Mouse (Mus musculus) kidney, adult 8-10 months (tissue): Measurements from ENCODE around the gene Pigx.

Experiments used
- DNase-seq, 2 experiments: peaks; one replicate each; pipeline ENCODE4 v3.0.0; 2022

Gene Pigx

GRCm38 (mm10) chr16:32099638-32100150 lies at the start of gene Pigx, which contains the start of gene Cep19:
Gene Pigx, minus strand, starts transcription at chr16:32099740.
Gene Cep19, plus strand, starts transcription at chr16:32099800.
- peak; percentile 92 to 94 for DNase-seq

GRCm38 (mm10) chr16:32147589-32148207 lies 48.2 kb upstream of the Pigx start:
- no peak for DNase-seq

DNA sequence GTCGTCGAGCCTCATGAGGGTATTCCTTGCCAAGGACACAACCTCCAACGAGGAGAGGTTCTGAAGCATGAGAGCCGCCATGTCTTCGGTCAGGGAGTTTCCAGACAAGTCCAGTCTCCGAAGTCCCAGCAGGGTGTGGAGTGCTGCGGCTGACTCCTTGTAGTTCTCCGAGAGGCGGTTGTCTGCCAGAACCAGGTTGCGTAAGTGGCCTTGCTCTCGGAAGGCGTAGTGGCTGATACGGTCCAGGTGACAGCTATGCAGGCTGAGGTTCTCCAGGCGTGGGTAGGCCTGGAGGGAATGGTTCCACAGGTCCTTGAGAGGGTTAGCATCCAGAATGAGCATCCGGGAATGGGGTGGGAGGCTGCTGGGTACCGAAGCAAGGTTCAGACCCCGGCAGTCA lies 45.1 kb upstream of the Pigx start:
- no peak for DNase-seq

DNA sequence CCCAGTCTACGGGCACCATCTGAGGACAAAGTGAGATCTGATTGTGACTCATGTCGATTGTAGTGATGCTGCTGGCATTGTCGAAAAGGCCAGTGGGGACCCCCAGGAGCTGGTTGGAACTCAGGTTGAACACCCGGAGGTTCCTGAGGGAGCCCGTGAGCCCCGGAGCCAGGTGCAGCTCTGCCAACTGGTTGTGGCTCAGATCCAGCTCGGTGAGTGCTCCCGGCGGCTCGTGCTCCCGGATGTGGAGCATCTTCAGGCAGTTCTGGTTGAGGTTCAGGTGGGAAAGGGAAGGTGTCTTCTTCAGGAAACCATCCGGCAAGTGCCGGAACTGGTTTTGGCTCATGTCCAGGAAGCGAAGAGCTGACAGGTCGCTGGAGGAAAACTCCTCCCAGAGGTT lies 44.2 kb upstream of the Pigx start:
- no peak for DNase-seq

DNA sequence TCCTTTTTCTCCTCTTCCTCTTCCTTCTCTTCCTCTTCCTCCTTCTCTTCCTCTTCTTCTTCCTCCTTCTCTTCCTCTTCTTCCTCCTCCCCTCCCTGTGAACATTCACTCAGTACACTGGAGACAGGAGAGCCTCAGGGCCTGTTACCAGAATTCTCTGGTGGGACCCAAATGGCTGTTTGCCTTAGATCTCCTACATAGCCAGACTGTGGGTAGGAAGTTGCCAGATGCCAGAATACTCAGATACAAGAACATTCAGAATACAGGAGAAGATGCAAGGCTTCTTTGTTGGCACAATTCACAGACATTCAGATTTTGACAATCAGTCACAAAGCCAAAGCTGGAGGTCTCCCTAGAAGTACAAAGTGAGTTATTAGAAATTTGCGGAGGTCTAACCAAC lies 39.4 kb upstream of the Pigx start:
- no peak for DNase-seq

GRCm38 (mm10) chr16:32135842-32136357 lies 36.4 kb upstream of the Pigx start:
- DNase-seq: no peak

DNA sequence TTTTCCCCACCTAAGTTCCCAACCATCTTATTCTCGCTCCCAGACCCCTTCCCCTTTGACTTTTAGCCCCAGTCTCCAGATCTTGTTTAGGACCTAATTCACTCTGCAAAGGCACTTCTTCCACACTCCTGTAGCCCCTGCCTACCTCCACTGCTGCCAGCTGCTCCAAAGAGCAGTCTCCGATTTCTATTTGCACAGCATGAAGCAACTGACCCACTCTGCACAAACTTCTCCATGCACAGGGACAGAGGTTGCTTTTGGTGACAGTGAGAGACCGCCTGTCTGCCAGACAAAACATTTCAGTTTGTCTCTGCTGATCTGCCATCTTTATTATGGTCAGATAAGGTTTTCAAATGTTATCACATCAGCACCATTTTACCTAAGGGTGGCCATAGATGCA lies 33.6 kb upstream of the Pigx start:
- DNase-seq: no peak

DNA sequence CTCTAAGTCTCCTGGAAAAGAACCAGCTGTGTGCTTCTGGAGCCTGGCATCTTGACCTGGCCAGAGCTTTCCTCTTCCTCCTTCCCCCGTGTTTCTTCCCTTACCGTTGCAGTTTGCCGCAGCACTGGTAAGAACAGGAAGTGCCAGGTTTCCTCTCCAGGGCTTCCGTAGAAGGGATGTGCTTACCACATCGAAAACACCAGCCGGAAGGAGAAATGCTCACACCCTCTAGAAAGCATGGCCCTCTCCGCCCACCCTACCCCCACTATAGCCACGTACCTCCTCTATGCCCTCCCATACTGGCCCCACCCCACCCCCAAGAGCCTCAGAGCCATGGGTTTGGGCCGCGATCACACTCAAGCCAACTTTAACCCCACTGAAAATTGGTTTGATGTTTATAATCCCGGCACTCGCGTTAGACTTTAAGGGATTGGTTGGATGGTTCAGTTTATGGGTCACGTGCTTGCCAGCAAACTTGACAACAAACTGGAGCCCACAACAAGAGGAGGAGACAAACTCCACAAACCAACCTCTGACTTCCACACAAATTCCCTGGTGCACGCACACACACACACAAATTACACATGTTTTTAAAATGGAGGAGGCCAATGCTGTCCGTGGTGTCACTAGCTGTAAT lies 30.8 kb upstream of the Pigx start:
- DNase-seq: peak; percentile 41

- no peak for DNase-seq
Measured at GRCm38 (mm10) chr16:32129449-32130189, 30.1 kb upstream of the Pigx start.

DNA sequence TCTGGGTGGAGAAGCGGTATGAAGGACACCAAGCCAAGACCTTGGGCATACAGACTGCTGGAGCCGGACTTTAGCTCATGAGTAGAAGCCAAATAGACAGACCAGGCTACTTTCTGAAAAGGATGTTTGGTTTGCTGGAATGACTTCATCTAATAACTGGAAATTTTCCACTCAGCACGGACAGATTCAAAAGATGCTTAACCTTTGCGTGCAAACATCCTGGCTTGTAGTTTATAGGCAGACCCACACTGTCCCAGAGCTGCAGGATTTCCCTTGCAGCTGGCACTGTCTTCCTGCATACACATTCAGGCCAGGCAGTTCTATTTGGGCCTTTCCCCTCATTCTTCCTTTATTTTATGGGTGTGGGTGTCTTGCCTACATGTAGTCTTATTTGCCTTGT lies 27.5 kb upstream of the Pigx start:
- DNase-seq: no peak

DNA sequence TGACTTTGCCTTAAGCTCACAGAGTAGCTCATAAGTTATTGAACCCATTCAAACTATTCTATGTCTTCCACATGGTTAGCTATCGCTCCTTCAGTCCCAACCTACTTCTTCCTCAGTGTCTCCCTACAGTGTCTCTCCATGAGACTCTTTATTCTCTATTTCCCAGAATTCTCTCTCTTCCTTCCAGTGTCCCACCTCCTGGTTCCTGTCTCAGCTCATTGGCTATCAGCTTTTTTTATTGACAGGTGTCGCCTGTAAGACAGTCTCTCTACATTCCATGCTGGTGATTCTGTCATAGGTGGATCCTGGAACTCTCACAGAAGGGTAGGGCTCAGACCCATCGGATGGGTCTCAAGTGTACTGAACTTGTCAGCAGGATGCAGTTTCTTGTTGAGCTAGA lies 25.8 kb upstream of the Pigx start:
- no peak for DNase-seq

- peak in 1 of 2 experiments; percentile 25 for DNase-seq
Measured at GRCm38 (mm10) chr16:32124444-32125335, 25.1 kb upstream of the Pigx start.

- DNase-seq: no peak
Measured at GRCm38 (mm10) chr16:32124020-32124419, 24.5 kb upstream of the Pigx start.

DNA sequence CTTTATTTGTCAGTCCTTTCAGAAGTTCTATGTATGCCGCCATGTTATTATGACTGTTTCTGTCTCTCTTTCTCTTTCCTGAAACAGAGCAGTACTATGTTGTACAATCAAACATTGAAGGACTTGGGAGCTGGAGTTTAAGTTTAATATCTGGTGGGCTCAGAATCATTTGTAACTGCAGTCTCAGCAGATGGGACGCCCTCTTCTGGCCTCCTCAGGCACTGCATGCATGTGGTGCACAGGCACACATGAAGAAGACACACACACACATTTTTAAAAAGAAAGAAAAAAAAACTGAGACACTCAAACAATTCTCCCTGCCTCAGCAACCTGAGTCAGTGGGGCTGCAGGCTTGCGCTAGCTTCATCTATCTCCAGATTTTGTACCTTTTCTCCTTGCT lies 20.9 kb upstream of the Pigx start:
- DNase-seq: no peak

- no peak for DNase-seq
Measured at GRCm38 (mm10) chr16:32116186-32116585, 16.6 kb upstream of the Pigx start.

DNA sequence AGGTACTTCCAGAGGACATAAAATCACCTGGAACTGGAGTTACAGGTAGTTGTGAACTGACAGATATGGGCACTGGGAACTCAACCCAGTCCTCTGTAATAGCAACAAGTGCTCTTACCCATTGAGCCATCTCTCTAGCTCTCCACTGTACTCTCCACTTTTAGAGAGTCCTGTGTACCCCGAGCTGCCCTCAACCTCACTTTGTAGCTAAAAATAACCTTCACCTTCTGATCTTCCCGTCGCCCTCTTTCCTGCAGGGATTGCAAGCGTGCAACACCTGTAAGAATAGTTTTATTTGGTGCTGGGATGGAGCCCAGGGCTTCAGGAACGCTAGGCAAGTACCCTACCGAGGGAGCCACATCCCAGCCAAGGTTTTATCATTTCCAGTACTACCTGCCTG lies 16.2 kb upstream of the Pigx start:
- DNase-seq: no peak

- peak; percentile 61 to 85 for DNase-seq
Measured at GRCm38 (mm10) chr16:32114968-32115695, 15.6 kb upstream of the Pigx start.

DNA sequence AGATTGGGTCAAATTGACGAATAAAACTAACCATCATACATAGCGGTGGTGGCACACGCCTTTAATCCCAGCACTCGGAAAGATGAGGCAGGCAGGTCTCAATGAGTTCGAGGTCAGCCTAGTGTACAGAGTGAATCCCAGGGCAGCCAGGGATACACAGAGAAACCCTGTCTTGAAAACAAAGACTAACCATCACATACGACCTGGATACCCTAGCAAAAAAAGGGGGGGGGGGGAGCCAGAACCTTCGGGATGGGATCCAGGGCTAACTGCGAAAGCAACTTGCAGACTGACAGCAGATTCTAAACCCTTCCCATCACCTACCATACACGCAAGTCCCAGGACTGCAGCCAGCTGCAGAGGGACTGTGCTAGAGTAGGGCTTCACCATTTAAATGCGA lies 14.9 kb upstream of the Pigx start:
- no peak for DNase-seq

DNA sequence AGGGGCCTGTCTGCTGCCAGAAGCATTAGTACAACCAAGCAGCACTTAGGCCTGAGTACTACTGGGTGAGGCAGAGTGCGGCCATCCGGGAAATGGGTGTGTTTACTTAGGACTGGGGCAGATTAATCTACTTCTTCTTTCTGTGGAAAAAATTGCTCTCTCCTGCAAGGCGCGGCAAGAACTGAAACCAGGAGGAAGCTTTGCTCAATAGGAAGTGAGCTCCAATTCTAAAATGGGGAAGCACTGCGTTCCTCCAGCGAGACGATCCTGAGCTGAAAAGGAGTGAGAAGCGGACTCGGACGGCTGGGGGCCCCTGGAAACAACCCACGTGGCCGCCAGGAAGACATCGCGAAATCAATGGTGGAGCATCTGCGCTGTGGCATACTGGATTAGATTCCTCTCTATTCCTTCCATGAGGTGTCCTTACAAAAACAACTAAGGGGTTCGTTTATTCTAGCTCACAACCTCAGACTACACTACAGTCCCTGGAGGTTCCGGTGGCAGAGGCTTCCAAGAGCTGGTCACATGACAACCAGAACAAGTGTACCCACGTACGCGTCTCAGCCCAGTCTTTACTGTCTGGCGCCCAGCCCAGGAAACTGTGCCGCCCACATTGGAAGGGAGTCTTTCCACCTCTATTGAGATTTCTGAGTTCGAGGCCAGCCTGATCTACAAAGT lies 14.1 kb upstream of the Pigx start:
- peak; percentile 39 to 40 for DNase-seq

DNA sequence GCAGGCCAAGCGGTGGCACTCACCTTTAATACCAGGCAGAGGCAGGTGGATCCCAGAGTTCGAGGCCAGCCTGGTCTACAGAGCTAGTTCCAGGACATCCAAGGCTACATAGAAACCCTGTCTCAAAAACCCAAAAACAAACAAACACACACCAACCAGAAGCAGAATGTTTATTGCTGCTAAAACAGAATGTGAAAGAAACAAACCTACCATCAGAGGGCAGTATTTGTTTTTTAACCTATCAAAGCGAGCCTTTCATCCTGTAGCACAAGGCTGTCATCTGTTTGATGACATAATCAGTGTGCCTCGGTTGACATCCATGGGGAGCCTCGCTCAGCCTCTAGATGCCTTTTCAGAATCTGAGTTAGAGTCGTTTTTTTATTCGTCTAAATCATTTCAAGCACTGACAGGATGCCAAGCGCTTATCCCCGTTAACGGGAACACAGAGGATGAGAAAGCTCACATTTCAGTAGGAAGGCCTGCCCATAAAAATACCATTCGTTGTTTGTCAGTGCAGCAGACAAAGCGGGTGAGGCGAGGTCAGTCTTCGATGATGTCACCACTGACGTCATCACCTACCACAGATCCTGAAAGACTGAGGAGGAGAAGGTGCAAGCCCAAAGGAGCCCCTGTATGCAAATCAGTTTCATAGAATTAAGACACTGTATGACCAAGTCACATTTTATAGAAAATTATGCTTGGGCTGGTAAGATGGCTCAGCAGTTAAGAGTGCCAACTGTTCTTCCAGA lies 11.6 kb upstream of the Pigx start:
- DNase-seq: no peak

DNA sequence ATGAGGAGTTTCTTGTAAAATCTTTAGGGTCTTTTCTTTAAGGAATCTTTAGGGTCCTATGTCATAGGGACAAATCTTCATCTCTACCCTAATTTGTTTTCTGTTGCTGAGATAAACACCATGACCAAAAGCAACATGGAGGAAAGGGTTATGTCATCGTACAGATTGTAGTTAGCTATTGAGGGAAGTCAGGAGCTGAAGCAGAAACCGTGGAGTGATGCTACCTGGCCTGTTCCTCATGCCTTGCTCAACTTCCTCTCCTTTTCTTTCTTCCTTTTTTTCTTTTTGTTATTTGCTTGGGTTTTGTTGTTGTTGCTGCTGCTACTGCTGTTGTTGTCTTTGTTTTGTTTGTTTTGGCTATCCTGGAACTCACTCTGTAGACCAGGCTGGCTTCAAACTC lies 9.0 kb upstream of the Pigx start:
- DNase-seq: no peak
